Mouse (Mus musculus): Measurements from ENCODE around the gene AI661453.
"Not testable (repeated sequence)": the region's sequence is repeated elsewhere in the genome, so short reads cannot be mapped to it uniquely, and the experiment has no call there.

The AI661453 gene

DNA sequence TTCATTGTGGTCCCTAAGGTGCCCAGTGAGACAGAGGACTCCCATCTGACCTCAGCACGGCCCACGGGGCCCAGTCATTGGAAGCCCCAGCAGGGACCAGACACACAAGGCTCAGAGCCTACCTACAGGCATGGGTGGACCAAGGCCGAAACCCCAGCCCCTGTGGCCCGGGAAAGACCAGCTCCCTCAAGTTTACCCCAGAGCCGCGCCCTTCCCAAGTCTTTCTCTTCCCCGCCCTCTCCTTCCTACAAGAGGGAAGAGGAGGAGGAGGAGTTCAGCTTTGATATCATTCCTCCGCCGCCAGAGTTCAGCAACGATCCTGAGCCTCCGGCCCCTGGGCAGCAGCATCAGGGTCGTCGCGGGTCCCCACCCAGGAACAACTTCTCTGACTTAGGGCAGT lies 31.6 kb downstream of the AI661453 start:
- no peak for DNase-seq

DNA sequence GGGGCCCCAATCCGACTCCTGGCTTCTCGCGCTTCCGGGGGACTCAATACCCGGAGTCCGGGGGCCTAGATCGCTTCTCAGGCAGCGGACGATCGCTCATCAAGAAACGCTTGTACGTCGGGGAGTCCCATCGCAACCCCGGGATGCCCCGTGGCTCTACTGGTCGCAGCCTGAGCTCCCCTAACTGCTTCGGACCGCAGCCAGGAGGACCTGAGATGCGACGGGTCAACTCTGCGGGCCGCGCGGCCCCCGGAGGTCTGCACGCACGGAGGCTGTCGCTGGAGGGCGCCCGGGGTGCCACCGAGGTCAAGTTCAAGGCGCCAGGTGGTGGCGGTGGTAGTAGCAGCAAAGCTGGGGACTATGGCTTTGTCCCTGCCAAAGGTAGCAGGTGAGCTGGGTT lies 32.1 kb downstream of the AI661453 start:
- DNase-seq = peak; percentile 72

DNA sequence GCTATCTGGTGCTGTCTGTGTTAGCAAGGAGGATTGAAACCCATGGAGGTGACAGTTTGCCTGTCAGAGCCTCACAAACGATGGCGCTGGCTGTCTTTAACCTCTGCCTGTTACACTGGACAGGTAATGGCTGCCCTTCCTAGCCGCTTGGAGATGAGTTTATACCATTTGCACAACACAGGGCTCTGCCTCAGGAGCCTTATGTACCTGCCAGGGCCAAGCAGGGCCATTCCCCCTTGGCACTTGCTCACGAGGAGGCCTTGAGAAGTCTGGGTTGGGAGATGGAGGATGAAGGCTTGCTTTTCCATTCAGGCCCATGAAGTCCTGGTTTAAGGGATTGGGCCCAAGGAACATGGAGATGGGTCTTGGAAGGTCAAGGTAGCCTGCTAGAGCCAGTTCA lies 33.2 kb downstream of the AI661453 start:
- DNase-seq = no peak

DNA sequence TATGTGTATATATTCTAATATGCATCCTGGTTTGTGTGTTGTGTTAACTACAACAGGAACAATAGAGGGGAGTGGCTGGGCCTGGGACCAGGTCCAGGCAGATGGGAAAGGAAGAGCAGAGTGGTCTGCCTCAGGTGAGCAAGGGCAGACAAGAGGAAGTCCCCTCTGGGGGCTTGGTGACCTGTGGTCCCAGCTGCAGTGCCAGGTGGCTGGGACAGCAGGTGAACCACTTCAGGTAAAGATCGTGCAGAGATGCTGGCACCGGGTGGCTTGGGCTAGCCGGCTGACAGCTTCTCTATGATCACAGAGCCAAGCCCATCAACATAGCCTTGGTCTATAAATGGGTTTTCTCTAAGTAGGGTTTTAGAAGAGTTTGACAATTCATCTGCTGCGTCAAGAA lies 33.7 kb downstream of the AI661453 start:
- no peak for DNase-seq

DNA sequence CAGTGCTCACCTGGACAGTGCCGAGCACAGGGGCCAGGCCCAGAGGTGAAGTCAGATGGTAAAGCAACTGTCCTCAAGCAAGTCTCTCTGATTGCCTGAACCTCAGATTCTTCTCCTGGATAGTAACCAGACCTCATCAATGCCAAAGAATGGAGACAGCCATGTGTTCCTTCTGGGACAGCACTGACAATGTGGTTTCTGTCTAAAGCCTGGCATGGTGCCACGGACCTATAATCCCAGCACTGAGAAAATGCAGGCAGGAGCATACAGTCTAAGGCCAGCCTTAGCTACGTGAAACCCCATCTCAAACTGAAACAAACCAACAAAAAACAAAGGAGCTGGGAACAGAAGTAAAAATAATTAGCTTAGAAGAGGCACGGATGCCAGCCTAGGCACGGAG lies 34.3 kb downstream of the AI661453 start:
- DNase-seq = no peak

DNA sequence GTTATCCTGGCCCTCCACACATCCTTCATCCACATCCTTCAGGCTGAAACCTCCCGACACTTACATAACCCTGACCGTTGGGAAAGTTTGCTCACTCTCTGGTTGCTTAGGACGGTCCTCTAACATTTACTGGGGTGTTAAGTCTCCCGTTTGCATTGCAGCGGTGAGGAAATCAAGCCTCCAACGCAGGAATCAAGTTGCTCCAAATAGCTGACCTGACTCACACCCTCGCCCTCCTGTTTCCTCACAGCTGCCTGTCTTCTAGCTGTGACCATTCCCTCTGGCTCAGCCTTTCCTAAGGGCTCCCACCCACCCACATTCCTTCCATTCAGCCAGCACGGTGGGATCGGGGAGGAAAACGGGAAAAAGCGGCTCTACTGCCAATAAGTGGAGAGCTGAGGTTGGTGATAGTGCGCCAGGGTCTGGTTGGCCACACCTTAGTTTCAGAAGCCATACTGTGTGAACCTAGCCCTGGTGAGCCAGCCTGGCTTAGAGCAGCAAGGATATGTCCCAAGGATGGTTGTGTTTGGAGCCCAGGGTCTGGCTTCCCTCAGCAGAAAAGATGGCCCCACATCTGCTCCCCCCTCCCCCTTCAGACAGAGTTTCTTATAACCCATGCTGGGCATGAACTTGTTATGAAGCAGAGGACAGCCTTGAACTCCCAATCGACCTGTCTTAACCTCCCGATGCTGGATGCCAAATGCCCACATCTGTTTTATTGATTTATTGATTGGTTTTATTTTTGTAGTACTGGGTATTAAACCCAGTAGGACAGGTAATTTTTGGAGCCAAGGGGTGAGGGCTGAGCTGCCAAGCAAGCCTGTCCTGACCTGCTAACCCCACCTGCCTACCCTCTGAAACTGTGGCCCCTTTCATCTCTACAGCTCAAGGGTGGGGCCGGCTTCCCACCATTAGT lies 36.3 kb downstream of the AI661453 start:
- no peak for DNase-seq

DNA sequence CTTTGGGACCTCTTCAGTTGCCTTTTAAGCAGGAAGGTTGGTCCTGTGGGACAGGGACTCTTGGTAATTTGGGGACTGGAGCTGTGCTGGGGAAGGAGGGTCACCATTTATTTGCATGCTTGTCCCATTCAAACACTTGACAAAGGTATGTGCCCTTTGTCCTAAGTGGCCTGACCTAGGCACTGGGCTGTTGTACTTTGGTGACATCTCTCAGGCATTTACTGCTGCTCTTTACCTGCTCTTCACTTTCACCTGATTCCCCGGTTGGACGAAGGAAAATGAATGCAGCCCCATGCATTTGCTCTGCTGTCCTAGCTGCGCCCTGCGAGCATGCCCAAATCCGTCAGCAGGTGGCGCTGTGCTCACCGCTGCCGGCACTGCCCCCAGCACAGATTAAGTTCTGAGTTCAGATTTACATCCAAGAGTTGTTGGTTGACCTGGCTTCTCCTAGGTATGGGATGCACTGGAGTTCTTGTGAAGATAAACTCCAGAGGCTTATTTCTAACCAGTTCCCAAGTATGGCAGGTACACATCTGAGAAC lies 37.1 kb downstream of the AI661453 start:
- DNase-seq = peak; percentile 88

DNA sequence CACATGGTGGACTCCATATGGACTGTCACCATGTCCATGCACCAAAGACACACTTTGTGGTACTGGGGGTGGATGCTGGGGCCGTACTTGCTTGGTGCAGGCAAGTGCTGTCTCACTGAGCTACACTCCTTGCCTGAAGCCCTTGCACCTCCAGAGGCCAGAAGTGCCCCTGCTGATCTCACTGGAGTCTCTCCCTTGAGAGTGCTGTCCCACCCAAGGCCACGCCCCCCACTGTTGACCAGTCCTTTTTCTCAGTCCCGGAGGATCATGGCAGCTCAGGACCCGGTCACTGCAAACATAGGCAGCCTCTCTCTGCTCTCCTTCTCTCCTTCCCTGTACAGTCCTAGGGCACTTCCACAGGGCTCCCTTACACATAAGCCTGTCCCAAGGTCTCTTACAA lies 37.8 kb downstream of the AI661453 start:
- no peak for DNase-seq

DNA sequence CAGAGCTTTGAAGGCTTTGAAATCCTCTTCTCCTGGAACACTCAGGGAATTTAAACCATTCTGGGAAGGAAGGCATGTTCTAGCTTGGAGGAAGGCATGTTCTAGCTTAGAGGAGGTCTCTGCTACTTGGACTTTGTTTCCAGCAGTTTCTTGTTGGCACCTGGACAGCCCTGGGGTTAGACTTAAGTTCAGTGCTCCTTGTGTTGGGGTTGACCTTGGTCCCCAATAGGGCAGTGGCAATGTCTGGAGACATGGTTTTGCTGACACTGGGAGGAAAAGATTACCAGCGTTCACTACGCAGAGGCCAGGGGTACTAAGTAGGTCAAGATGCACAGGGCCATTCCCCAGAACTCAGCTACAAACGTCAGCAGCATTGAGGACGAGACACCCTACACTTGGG lies 38.8 kb downstream of the AI661453 start:
- no peak for DNase-seq

DNA sequence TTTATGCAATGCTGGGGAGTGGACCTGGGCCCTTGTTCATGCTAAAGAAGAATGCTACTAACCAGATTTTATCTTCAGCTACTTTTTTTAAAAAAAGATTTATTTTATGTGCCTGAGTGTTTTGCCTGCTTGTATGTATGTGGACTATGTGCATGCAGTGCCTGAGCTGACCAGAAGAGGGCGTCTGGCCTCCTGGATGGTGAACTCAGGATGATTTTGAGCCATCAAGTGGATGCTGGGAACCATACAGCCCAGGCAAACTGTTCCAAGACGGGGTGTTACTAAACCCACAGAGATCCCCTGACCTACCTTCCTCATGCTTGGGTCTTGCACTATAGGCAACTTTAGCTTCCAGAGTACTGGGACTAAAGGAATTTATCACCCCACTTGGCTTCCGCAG lies 39.3 kb downstream of the AI661453 start:
- peak; percentile 72 for DNase-seq

DNA sequence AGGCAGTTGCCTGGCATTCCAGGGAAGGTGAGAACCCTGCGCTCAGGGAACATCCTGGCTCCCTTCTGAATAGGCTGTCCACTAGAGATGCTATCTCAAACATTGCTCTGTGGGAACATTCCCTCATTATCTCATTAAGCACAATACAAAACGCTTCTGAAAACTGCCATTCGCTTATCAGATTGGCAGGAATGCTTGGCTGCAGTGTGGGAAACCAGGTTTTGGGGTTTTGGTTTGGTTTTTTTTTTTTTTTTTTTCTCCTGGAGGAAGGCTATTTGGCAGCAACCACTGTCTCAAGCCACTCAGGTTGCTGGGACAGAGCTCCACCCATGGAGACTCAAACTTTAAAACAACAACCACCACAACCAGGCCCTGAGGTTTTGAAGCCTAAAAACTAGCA lies 43.5 kb downstream of the AI661453 start:
- DNase-seq = no peak

DNA sequence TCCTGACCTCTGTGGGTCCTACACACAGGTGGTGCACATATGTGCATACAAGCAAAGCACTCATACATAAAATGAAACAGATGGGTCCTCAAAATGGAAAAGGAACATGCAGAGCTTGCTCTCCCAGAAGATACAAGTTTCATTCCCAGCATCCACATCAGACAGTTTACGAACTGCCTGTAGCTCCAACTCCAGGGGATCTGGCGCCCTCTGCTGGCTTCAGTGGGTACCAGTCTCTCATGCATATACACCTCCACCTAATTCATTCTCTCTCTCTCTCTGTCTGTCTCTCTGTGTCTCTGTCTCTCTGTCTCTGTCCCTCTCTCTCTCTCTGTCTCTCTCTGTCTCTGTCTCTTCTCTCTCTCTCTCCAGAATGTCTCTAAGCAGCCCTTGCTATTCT lies 46.0 kb downstream of the AI661453 start:
- peak; percentile 90 for DNase-seq

DNA sequence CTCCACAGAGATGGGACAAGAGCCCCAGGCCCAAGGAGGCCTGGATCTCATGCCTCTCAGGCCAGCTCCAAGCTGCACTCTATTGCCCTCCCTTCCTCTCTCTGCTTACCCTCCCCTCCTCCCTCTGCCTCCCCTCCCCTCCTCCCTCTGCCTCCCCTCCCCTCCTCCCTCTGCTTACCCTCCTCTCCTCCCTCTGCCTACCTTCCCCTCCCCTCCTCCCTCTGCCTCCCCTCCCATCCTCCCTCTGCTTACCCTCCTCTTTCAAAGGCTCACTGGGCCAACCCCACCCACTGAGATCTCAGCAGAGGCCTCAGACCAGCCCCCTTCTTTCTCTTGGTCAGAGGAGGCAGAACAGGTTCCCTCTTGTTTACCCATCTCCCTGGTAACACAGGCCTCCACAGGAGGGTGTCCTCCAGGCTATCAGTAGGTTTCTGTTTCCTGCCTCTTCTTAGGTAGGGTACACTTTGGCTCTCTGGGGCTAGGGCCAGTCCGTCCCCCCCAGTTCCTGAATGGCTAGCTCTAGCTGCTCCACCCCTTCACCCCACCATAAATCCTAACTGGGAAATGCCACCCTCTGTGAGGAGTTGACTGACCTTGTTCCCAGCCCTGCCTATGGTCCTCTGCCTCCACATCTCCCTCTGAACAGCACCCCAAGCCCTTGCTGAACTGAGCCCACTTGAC lies 48.0 kb downstream of the AI661453 start:
- no peak for DNase-seq

DNA sequence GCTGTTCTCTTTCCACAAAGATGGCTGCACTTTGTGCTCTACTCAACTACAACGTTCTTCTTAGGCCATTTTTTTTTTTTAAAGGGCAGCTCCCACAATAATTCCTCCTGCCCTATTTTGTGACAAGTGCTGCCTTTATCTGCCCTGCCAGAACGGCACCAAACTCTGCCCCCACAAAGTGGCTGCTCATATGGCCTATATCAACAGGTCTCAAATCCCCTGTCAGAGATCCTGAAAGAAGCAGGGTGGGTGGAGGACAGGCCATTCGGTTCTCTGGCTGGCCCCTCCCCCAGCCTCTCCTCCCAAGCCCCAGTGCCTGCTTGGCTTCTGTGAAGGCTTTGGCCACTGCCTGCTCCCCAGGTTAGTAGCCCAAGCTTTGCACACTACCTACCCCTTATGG lies 48.6 kb downstream of the AI661453 start:
- no peak for DNase-seq

DNA sequence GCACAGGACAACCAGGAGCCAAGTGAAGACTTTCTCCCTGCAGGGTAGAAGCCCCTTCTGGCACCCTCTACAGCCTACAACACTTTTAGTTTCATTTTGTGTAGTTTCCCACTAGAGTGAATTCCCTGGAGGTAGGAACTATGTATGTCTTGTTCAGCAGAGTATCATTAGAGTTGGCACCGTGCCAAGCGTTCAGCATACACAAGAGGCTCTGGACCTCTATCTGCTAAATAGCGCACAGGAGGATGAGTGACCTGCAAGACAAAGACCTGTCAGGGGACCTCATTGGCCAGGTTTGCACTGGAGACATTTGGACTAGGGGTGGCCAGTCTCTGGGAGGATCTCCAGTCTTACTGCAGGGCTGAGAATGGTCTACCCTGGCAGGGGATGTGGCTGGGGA lies 49.4 kb downstream of the AI661453 start:
- DNase-seq = no peak

DNA sequence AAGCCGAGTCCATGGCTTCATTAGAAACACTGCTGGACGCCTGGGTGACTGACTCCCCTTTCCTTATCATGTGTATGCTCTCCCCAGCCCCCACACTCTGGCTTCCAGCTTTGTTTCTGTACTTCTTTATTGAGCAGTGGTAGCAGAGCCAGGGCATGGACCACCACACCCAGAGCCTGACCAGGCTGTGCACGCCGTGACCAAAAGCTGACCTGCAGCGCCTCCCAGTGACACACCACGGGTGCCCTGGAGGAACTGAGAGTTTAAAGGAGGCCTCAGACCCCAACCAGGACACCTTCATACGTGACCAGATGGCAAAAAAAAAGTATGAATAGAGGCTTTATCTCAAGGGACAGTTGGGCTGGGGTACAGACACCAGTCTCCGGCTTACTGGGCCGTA lies 54.4 kb downstream of the AI661453 start:
- DNase-seq = no peak

DNA sequence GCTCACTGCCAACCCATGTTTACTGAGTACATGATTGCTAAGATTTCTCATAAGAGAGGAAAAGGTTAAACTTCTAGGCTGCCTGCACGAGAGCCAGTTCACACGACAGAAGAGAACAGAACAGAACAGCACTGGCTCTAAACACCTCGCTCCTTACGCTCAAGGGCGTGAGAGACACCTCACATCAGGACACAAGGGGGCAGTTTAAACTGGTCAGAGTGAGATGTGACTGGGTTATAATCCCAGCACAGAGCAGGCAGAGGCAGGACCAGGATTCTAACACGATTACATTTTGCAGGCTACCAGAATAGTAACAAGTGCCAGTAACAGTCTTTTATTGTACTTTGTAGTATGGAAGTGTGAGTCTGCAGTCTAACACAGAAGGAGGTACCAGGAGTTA lies 56.3 kb downstream of the AI661453 start:
- no peak for DNase-seq

DNA sequence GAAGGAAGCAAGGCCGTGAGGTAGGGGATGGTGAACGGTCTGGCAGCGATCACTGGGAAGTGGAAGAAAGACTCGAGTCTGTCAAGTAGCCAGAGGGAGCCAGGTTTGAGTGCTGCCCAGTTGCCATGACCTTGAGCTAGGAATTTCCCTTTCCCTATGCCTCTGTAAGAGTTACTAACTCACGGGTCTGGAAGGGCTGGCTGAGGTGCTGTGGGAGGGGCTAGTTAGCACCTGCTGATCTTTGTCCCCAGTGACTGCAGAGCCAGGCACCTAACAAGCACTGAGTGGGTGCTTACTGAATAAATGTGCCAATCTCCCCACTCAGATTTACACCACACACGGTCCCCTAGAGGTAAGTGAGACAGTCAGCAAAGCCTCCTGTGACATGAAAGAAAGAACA lies 57.2 kb downstream of the AI661453 start:
- DNase-seq = no peak

DNA sequence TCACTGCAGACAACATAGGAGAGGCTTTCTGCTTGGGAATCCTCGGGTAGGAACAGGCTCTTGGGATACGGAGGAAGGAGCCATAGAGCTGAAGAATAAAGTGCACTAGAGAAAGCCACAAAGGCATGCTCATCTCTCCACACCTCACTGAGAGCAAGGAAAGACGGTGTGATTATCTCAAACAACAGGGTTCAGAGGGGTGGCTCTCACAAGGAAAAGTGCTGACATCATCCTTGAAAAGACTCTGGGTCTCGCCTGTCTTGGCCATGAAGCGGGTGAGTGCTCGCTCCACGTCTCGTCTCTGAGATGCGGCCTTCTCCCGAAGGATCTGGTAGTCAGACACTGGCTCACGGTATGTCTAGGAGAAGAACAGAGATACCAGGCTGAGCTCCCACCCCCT lies 57.7 kb downstream of the AI661453 start:
- no peak for DNase-seq

DNA sequence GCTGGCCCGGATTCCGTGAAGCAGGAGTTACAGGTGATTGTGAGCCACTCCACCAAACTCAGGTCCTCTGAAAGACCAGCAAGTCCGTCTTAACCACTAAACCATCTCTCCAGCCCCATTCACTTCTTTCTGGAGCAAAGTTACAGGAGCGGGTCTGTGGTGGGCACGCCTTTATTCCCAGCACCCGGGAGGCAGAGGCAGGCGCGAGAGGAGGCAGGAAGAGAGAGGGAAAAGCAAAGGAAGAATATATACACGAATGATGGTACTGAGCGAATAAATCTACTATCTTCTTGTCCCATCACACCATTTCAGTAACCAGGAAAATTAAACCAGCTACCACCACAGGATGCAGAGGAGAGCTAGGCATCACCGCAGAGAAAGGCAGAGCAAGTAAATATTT lies 65.1 kb downstream of the AI661453 start:
- DNase-seq = no peak

DNA sequence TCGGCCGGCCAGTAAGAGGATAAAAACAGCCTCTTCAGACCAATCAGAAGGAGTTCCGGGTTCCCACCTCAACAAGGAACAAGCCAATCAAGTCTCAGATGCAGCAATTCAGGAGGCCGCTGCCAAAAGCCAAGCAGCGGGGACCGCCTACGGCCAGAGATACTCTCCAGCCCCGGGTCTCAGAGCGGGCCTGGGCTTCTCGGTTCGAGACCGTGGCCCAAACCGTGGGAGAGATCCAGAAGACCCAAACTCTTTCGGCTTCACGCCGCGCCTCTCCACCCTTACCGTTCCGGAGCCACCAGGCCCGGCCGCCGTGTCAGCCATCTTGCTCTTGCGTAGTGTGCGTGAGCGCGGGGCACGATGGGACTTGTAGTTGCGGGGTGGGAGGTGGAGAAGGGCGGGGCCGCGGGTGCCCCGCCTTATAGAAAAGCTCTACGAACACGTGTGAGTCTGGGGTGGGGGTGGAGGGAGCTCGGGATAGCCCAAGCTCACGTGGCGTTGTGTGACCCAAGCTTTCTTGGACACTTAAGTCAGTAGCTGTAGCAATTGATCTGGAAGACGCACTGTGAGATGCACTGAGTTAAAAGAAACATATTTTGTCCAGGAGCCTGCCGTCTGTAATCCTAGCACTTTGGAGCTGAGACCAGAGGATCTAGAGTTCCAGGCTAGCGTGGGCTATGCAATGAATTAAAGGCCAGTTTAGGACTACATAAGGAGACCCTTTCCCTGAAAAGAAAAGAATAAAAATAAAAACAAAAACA lies 65.7 kb downstream of the AI661453 start, which contains the start of gene Taf8:
Gene Taf8 (minus strand): TSS at position 347 of the 761 bp plus-strand sequence.
- peak; percentile 95 for DNase-seq

DNA sequence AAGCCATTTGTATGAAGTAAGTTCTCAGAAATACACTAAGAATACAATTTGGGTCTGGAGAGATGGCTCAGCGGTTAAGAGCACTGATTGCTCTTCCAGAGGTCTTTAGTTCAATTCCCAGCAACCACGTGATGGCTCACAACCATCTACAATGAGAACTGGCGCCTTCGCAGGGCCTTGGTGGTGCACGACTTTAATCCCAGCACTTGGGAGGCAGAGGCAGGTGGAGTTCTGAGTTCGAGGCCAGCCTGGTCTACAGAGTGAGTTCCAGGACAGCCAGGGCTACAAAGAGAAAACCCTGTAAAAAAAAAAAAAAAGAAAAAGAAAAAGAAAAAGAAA lies 66.3 kb downstream of the AI661453 start:
- not testable (repeated sequence) for DNase-seq

DNA sequence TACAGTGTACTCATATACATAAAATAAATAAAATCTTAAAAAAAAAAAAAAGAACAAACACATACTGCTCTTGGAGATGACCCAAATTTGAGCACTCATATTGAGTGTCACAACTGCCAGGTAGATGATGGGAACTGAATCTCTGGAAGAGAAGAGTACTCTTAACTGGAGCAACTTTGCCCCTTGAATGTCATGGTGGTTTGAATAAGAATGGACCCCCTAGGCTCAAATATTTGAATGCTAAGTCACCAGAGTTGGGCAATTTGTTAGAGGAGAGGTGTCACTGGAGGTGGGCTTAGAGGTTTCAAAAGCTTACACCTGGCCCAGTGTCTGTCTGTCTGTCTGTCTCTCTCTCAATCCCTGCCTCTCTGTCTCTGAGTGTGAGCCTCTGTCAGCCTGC lies 67.3 kb downstream of the AI661453 start:
- DNase-seq = no peak

Measured in thymus, postnatal 4 days (tissue).